Mouse (Mus musculus): ENCODE measurements around the gene Vmn2r58.
"Not testable (repeated sequence)": the region's sequence is repeated elsewhere in the genome, so short reads cannot be mapped to it uniquely, and the experiment has no call there.

Vmn2r58 gene

DNA sequence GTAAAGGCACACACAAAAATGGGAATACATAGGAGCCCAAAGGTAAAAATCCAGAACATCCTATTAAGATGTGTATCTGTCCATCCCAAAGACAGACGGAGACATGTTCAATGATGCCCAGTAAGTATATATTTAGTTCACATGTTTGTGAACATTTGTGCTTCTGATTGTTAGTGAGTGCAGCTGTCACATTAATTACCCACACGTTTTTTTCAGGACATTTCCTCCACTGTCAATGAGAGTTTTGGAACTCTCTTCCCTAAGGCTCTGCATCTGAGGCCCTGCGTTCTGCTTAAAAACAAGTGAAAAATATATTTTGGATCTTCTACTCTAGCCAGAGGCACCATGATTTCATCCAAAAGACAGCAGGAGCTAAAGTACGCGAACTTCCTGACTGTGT, at the start of gene Vmn2r58:
Vmn2r58 (minus strand) TSS at position 101 of the 400 bp plus-strand sequence.
- not testable (repeated sequence) for DNase-seq
